Mouse (Mus musculus): Measurements from ENCODE around the gene Ncapd3. TPM values are rescaled to one million over a fixed set of nuclear protein-coding genes. Genes with fewer than 3 reads are reported as not detected.
A peak's percentile ranks its signal among the peaks of the same experiment; 100 is the strongest.

Gene Ncapd3
- polyA plus RNA-seq, 1 experiment from 2014 or later: 25.9 TPM

DNA sequence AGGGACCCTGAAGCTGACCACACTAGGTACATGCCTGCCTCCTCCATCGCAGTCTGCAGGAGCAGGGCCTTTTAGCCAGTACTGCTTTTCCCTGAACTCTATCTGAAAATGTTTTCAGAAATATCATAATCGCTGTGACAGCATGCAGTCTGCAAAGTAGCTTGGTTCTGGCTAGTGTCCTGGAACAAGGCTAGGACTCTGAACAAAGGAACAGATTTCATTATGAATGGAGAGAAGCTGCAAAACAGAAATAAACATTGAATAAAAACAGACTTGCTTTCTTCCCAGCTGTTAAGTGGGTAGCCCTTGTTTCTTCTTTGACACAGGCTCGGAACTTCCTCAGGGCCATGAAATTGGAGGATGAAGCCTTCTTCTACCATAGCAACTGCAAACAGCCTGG is 24.7 kb upstream of the Ncapd3 start:
- ATAC-seq: no peak

DNA sequence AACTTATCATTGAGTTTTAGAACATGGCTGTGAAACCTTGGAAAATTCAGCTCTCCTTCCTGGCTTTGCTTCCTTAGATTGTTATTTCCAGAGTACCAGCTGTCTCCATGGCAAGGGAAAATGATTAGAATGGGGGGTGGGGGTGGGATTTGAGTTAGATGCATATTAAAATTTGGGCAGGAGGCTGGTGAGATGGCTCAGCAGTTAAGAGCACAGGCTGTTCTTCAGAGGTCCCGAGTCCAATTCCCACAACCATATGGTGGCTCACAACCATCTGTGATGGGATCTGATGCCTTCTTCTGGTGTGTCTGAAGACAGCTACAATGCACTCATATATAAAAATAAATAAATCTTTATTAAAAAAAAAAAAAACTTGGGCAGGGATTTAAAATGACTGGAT is 24.0 kb upstream of the Ncapd3 start:
- Histone ChIP-seq H3K9me3 (no peaks in the 10 kb centered on the region), H3K4me3 (replicated peaks) (no peak overlapping the region), H3K27ac (no peak overlapping the region), H3K36me3 (peaks cover 37% of the 10 kb centered on the region; the same call in 1 of the 2 replicates), H3K27me3 (replicated peaks) (no peaks in the 10 kb centered on the region), H3K4me1 (replicated peaks) (peaks cover 2% of the 10 kb centered on the region; the same call in 1 of the 2 replicates), H3K9ac (no peak overlapping the region), H3K4me2 (replicated peaks) (no peak overlapping the region)
- no peak for ATAC-seq
- WGBS: 88% methylated on average over 1 of the region's 1 CpGs

More for the DNA sequence above, 24.7 kb upstream of the Ncapd3 start:
- peaks cover 37% of the 10 kb centered on the region; the same call in 1 of the 2 replicates for H3K36me3 ChIP-seq
- 90% methylated on average over 3 of the region's 3 CpGs for WGBS
- H3K4me2 ChIP-seq (replicated peaks): no peak overlapping the region
- no peak overlapping the region for H3K27ac ChIP-seq
- H3K27me3 ChIP-seq (replicated peaks): no peaks in the 10 kb centered on the region
- no peak overlapping the region for H3K9ac ChIP-seq
- peaks cover 7% of the 10 kb centered on the region; the same call in 1 of the 2 replicates for H3K4me1 ChIP-seq (replicated peaks)
- no peak overlapping the region for H3K4me3 ChIP-seq (replicated peaks)
- no peaks in the 10 kb centered on the region for H3K9me3 ChIP-seq

DNA sequence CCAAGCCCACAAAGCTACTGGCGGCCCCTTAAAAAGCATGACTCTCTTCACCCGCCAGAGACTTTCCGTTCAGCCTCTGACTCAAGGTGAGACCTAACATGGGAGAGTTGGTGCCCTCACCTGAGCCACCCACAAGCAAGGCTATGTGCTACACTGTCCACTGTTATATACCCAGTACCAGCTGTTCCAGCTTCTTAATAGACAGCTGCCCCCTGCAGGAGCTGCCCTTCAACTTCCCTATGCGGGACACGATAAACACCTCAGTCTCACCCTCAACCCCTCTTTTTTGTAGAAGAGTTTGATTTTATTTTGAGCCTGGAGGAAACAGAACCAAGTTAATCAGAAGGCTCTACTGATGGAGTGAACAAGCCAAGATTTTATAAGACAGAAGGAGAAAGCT is 23.1 kb upstream of the Ncapd3 start:
- 89% methylated on average over 5 of the region's 5 CpGs for WGBS
- no peak for ATAC-seq
- Histone ChIP-seq H3K4me2 (replicated peaks) (no peak overlapping the region), H3K9ac (no peak overlapping the region), H3K9me3 (no peaks in the 10 kb centered on the region), H3K4me1 (replicated peaks) (no peaks in the 10 kb centered on the region), H3K27ac (no peak overlapping the region), H3K27me3 (replicated peaks) (no peaks in the 10 kb centered on the region), H3K36me3 (peaks cover 40% of the 10 kb centered on the region), H3K4me3 (replicated peaks) (no peak overlapping the region)

GRCm38 (mm10) chr9:27009231-27009630 is 20.7 kb upstream of the Ncapd3 start:
- no peaks in the 10 kb centered on the region for H3K9me3 ChIP-seq
- peaks cover 43% of the 10 kb centered on the region for H3K36me3 ChIP-seq
- H3K27ac ChIP-seq: no peak overlapping the region
- no peak overlapping the region for H3K9ac ChIP-seq
- 82% methylated on average over 5 of the region's 5 CpGs for WGBS
- H3K4me2 ChIP-seq (replicated peaks): no peak overlapping the region
- ATAC-seq: no peak
- no peak overlapping the region for H3K4me3 ChIP-seq (replicated peaks)
- no peaks in the 10 kb centered on the region for H3K4me1 ChIP-seq (replicated peaks)
- no peaks in the 10 kb centered on the region for H3K27me3 ChIP-seq (replicated peaks)

DNA sequence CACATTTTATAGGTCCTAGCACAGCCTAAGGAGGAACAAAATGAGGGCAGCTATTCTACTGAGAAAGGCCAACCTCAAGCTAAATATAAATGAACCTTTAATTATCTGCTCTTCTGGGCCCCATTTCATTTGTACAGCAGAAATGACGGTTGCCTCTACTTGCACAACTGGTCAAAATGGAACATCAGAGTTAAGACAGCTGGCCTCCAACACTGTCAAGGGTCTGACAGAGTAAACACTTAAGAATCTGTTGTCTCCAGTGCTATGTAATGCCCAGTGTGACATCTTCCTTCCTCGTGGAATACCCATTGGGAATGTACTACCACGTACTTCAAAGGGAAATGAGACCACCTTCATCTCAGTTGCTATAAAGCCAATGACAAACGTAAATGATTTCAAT is 18.4 kb upstream of the Ncapd3 start:
- Histone ChIP-seq H3K9ac (no peak overlapping the region), H3K27ac (no peak overlapping the region), H3K9me3 (no peaks in the 10 kb centered on the region), H3K4me2 (replicated peaks) (no peak overlapping the region), H3K27me3 (replicated peaks) (no peaks in the 10 kb centered on the region), H3K4me1 (replicated peaks) (no peaks in the 10 kb centered on the region), H3K36me3 (peaks cover 36% of the 10 kb centered on the region), H3K4me3 (replicated peaks) (no peak overlapping the region)
- 91% methylated on average over 4 of the region's 4 CpGs for WGBS
- no peak for ATAC-seq

- 91% methylated on average over 10 of the region's 10 CpGs for WGBS
- Histone ChIP-seq H3K9ac (no peak overlapping the region), H3K9me3 (no peaks in the 10 kb centered on the region), H3K4me1 (replicated peaks) (no peaks in the 10 kb centered on the region), H3K27ac (no peak overlapping the region), H3K36me3 (peaks cover 14% of the 10 kb centered on the region), H3K4me2 (replicated peaks) (no peak overlapping the region), H3K4me3 (replicated peaks) (no peak overlapping the region), H3K27me3 (replicated peaks) (no peaks in the 10 kb centered on the region)
- ATAC-seq: no peak
Observed at GRCm38 (mm10) chr9:27018961-27019360, 11.0 kb upstream of the Ncapd3 start.

- Histone ChIP-seq H3K4me1 (replicated peaks) (peaks cover 15% of the 10 kb centered on the region), H3K9me3 (no peaks in the 10 kb centered on the region), H3K27me3 (replicated peaks) (no peaks in the 10 kb centered on the region), H3K27ac (no peak overlapping the region), H3K4me2 (replicated peaks) (no peak overlapping the region), H3K9ac (no peak overlapping the region), H3K4me3 (replicated peaks) (no peak overlapping the region), H3K36me3 (peaks cover 4% of the 10 kb centered on the region; the same call in 1 of the 2 replicates)
- no peak for ATAC-seq
- 80% methylated on average over 4 of the region's 4 CpGs for WGBS
Observed at GRCm38 (mm10) chr9:27023681-27024080, 6.3 kb upstream of the Ncapd3 start.

GRCm38 (mm10) chr9:27026708-27027107 is 3.3 kb upstream of the Ncapd3 start:
- H3K4me2 ChIP-seq (replicated peaks): no peak overlapping the region
- WGBS: 81% methylated on average over 1 of the region's 1 CpGs

DNA sequence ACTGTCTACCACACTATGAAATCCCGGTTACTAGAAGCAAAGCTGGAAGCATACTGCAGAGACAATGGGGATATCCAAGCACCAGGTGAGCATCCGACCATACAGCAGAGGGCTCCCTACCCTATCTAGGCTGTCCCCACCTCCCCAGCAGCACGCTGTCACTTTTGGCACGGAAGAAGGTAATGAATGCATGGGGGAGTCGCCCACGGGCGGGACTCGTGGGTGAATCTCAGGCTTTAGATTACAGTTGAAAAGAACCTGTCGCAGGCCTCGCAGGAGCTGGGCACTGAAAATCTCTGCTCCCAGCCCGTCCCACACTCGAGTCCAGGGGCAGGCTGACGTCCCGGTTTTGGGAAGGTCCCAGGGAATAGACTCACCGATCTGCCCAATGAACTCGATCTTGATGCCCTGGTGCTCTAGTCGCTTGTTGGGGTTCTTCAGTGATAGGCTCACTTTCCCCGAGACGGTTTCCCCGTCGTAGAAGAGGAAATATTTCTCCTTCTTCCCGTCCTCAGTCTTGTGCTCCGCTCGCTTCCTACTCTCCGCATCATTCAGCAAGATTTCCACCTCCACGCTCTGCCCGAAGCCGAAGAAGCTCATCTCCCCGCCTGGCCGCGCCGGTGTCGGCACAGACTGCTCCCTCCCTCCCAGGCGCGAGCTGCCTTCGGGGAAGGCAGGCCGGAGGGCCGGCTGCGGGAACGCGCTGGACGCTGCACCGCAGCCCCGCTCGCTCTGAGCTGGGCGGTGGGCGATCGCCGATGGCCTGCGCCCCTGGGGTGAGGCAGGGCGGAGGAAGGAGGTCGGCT is 750 bp upstream of the Ncapd3 start:
- Histone ChIP-seq H3K4me1 (replicated peaks) (peaks cover 32% of the 10 kb centered on the region), H3K4me3 (replicated peaks) (peak overlapping the region; percentile 100), H3K27me3 (replicated peaks) (no peaks in the 10 kb centered on the region), H3K36me3 (no peaks in the 10 kb centered on the region), H3K4me2 (replicated peaks) (peak overlapping the region; percentile 88), H3K27ac (peak overlapping the region; percentile 91), H3K9me3 (no peaks in the 10 kb centered on the region), H3K9ac (peak overlapping the region; percentile 97)
- peak; percentile 57 for ATAC-seq
- WGBS: 0% methylated on average over 52 of the region's 52 CpGs

More at GRCm38 (mm10) chr9:27026708-27027107, 3.3 kb upstream of the Ncapd3 start:
- H3K9me3 ChIP-seq: no peaks in the 10 kb centered on the region
- H3K4me3 ChIP-seq (replicated peaks): no peak overlapping the region
- no peaks in the 10 kb centered on the region for H3K27me3 ChIP-seq (replicated peaks)
- ATAC-seq: no peak
- H3K9ac ChIP-seq: no peak overlapping the region
- H3K27ac ChIP-seq: no peak overlapping the region
- no peaks in the 10 kb centered on the region for H3K36me3 ChIP-seq
- H3K4me1 ChIP-seq (replicated peaks): peaks cover 24% of the 10 kb centered on the region

DNA sequence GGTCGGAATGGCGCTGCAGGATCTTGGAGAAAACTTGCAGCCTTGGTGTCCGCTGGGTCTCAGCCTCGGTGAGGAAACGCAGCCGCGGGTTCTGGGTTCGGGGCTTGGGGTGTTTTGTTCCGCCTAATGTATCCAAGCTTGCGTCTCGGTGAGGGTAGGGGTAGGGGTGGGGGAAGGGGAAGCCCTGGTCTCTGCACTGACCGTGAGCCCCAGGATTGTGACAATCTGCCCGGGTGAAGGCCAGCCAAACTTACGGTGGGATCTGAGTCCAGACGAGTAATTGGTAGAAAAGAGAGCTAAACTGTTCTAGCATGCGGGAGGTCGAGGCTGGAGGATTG is 757 bp downstream of the Ncapd3 start:
- peak overlapping the region; percentile 63 for H3K9ac ChIP-seq
- H3K9me3 ChIP-seq: no peaks in the 10 kb centered on the region
- peak overlapping the region; percentile 91 for H3K27ac ChIP-seq
- H3K36me3 ChIP-seq: no peaks in the 10 kb centered on the region
- H3K4me2 ChIP-seq (replicated peaks): peak overlapping the region; percentile 61
- ATAC-seq: peak; percentile 44
- H3K4me3 ChIP-seq (replicated peaks): peak overlapping the region; percentile 100
- H3K27me3 ChIP-seq (replicated peaks): no peaks in the 10 kb centered on the region
- WGBS: under 1% methylated on average over 17 of the region's 17 CpGs
- peaks cover 32% of the 10 kb centered on the region for H3K4me1 ChIP-seq (replicated peaks)

DNA sequence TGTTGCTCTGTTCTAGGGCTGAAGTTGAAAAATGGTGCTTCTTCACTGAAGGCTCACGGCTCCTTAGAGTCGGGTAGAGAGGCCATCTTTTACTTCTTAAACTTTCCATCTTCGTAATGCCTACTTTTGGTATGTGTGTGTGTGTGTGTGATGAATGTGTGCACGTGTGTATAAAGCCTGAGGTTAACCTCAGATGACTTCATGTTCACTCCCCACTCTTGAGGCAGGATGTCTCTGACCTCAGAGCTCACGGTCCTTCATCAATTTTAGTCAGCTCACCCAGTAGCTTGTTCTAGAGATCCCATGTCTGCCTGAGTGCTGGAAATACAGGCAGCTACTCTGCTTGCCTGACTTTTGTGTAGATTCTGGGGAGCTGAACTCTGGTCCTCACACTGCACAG is 13.9 kb downstream of the Ncapd3 start:
- peaks cover 35% of the 10 kb centered on the region for H3K36me3 ChIP-seq
- no peak overlapping the region for H3K27ac ChIP-seq
- no peaks in the 10 kb centered on the region for H3K9me3 ChIP-seq
- H3K4me1 ChIP-seq (replicated peaks): no peaks in the 10 kb centered on the region
- ATAC-seq: no peak
- H3K9ac ChIP-seq: no peak overlapping the region
- H3K4me3 ChIP-seq (replicated peaks): no peak overlapping the region
- 86% methylated on average over 5 of the region's 5 CpGs for WGBS
- no peaks in the 10 kb centered on the region for H3K27me3 ChIP-seq (replicated peaks)
- no peak overlapping the region for H3K4me2 ChIP-seq (replicated peaks)

DNA sequence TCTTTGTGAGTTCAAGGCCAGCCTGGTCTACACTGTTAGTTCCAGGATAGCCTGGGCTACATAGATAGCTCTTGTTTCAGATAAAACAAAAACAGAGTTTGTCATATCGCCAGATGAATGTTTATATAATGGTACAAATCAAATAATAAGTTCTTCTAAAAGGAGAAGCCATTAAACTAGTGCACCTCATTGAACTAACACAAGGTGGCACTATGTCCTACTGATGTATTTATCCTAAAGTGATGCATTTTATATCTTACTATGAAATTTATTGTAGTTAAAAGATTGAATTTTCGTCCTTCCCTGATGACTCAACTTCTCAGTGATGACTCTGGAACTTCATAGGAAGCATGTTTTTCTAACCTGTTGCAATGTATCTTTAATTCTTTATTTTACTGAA is 19.5 kb downstream of the Ncapd3 start:
- 88% methylated on average over 2 of the region's 2 CpGs for WGBS
- no peak for ATAC-seq
- no peak overlapping the region for H3K4me3 ChIP-seq (replicated peaks)
- H3K4me2 ChIP-seq (replicated peaks): no peak overlapping the region
- H3K4me1 ChIP-seq (replicated peaks): no peaks in the 10 kb centered on the region
- H3K27ac ChIP-seq: no peak overlapping the region
- peaks cover 38% of the 10 kb centered on the region for H3K36me3 ChIP-seq
- H3K27me3 ChIP-seq (replicated peaks): no peaks in the 10 kb centered on the region
- H3K9ac ChIP-seq: no peak overlapping the region
- no peaks in the 10 kb centered on the region for H3K9me3 ChIP-seq

DNA sequence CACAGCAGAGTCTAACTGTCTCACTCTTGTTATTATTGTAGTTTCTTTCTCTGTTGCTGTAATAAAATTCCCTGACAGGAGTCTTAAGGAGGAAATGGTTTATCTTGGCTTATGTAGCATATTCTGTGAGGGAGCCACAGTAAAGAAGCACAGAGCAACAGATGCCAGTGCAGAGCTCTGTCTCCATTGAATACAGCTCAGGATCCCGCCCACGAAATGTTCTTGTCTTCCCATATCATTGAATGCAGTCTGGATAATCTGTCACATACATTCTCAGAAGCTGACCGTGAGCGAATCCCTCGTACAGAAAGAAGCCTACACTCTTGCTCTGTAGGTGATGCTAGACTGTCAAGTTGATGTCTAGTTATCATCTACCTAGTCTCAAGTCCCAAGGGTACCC is 28.4 kb downstream of the Ncapd3 start:
- Histone ChIP-seq H3K9ac (no peak overlapping the region), H3K27me3 (replicated peaks) (no peaks in the 10 kb centered on the region), H3K27ac (no peak overlapping the region), H3K4me2 (replicated peaks) (no peak overlapping the region), H3K36me3 (peaks cover 24% of the 10 kb centered on the region), H3K4me3 (replicated peaks) (no peak overlapping the region), H3K9me3 (no peaks in the 10 kb centered on the region), H3K4me1 (replicated peaks) (no peaks in the 10 kb centered on the region)
- ATAC-seq: no peak
- 94% methylated on average over 5 of the region's 5 CpGs for WGBS
